Mouse (Mus musculus) lung, embryonic 14.5 days (tissue): ENCODE results near the gene Ccl22. TPM values are rescaled to one million over a fixed set of nuclear protein-coding genes. Genes with fewer than 3 reads are reported as not detected.

ENCODE experiments used
- ATAC-seq: fragments of 200-750 bp; cut with Nextera tagmentation; 2 replicates; pipeline ENCODE4 v1.8.0; 2017; ENCODE audit warnings: mild to moderate bottlenecking, moderate TSS enrichment, moderate library complexity; ENCODE audit not compliant: insufficient read depth
- DNase-seq: peaks from one replicate; pipeline ENCODE4 v3.0.0-alpha.2; 2015
- H3K27ac ChIP-seq: fragments of 300-500 bp; sonication (generic); 2 replicates; pipeline ENCODE4 v1.5.1; 2014; ENCODE audit warnings: low read depth, mild to moderate bottlenecking, moderate library complexity
- H3K27me3 ChIP-seq: fragments of 300-500 bp; sonication (generic); 2 replicates; pipeline ENCODE4 v1.6.1; 2014; ENCODE audit warnings: low read length, control low read depth; ENCODE audit not compliant: insufficient read depth
- H3K36me3 ChIP-seq: fragments of 300-500 bp; sonication (generic); 2 replicates; pipeline ENCODE4 v1.6.1; 2014; ENCODE audit warnings: control low read depth; ENCODE audit not compliant: insufficient read depth
- H3K4me1 ChIP-seq: fragments of 300-500 bp; sonication (generic); 2 replicates; pipeline ENCODE4 v1.6.1; 2014; ENCODE audit warnings: antibody characterized with exemption, control low read depth; ENCODE audit not compliant: insufficient read depth
- H3K4me2 ChIP-seq: fragments of 300-500 bp; sonication (generic); 2 replicates; pipeline ENCODE4 v1.6.1; 2014; ENCODE audit warnings: mild to moderate bottlenecking
- H3K4me3 ChIP-seq: fragments of 300-500 bp; sonication (generic); 2 replicates; pipeline ENCODE4 v1.5.1; 2014; ENCODE audit warnings: low read depth, low read length
- H3K9ac ChIP-seq: fragments of 300-500 bp; sonication (generic); 2 replicates; pipeline ENCODE4 v1.6.1; 2014
- H3K9me3 ChIP-seq: fragments of 300-500 bp; sonication (generic); 2 replicates; pipeline ENCODE4 v1.6.1; 2016; ENCODE audit warnings: low read depth, low read length, control low read depth
- CTCF ChIP-seq: IDR thresholded peaks from 2 replicates; pipeline ENCODE4 v1.5.1; 2016; ENCODE audit warnings: antibody characterized with exemption, low read depth
- WGBS: fragments of 180-500 bp; shearing (Covaris S2); extraction: QIAGEN DNeasy Blood & Tissue Kit; methylation state at CpG from one replicate; pipeline ENCODE4 v1.1.7; 2014; 5-methylcytosine and 5-hydroxymethylcytosine counted together
- polyA plus RNA-seq: library from polyadenylated mRNA; unstranded; fragments of >200 nt; fragmentation: Nextera tagmentation; extraction: Ambion mirVana; gene quantifications from 2 replicates; pipeline ENCODE4 v1.2.1, GENCODE M21; 2014

The Ccl22 gene
- polyA plus RNA-seq, 1 experiment from 2014 or later = not detected

- DNase-seq (peak; percentile 92), ATAC-seq (peak; percentile 84)
- WGBS = under 1% methylated on average over 35 of the region's 35 CpGs
- peak; percentile 96 for TF ChIP-seq CTCF
- H3K4me1 ChIP-seq = no peaks in the 10 kb centered on the region
- H3K27me3 ChIP-seq = no peaks in the 10 kb centered on the region
- peak overlapping the region; percentile 10 for H3K9ac ChIP-seq
- H3K36me3 ChIP-seq = no peaks in the 10 kb centered on the region
- H3K27ac ChIP-seq = peak overlapping the region; percentile 42; the same call in 1 of the 2 replicates
- peak overlapping the region; percentile 64 for H3K4me2 ChIP-seq
- H3K9me3 ChIP-seq = no peaks in the 10 kb centered on the region
- peak overlapping the region; percentile 51 for H3K4me3 ChIP-seq
Observed at GRCm38 (mm10) chr8:94702844-94703813, 42.3 kb upstream of the Ccl22 start.

- H3K36me3 ChIP-seq = no peaks in the 10 kb centered on the region
- peak; percentile 90 for ATAC-seq
- WGBS = under 1% methylated on average over 35 of the region's 35 CpGs
Observed at GRCm38 (mm10) chr8:94703972-94704668, 41.3 kb upstream of the Ccl22 start.

GRCm38 (mm10) chr8:94704669-94704984, 40.8 kb upstream of the Ccl22 start:
- WGBS = 16% methylated on average over 9 of the region's 9 CpGs
- peak overlapping the region; percentile 74 for H3K4me2 ChIP-seq
- no peaks in the 10 kb centered on the region for H3K36me3 ChIP-seq
- no peak for ATAC-seq
- peak overlapping the region; percentile 42 for H3K9ac ChIP-seq
- peak overlapping the region; percentile 51 for H3K4me3 ChIP-seq
- H3K4me1 ChIP-seq = no peaks in the 10 kb centered on the region
- TF ChIP-seq CTCF = no peak
- DNase-seq = no peak
- H3K27ac ChIP-seq = no peak overlapping the region
- H3K9me3 ChIP-seq = no peaks in the 10 kb centered on the region
- no peaks in the 10 kb centered on the region for H3K27me3 ChIP-seq

More at GRCm38 (mm10) chr8:94703972-94704668, 41.3 kb upstream of the Ccl22 start:
- no peak overlapping the region for H3K27ac ChIP-seq
- peak; percentile 100 for DNase-seq
- peak; percentile 90 for TF ChIP-seq CTCF
- peak overlapping the region; percentile 42 for H3K9ac ChIP-seq
- H3K27me3 ChIP-seq = no peaks in the 10 kb centered on the region
- H3K4me2 ChIP-seq = peak overlapping the region; percentile 74
- H3K4me1 ChIP-seq = no peaks in the 10 kb centered on the region
- H3K4me3 ChIP-seq = peak overlapping the region; percentile 51
- H3K9me3 ChIP-seq = no peaks in the 10 kb centered on the region

- no peak overlapping the region for H3K9ac ChIP-seq
- H3K4me3 ChIP-seq = no peak overlapping the region
- ATAC-seq (no peak), DNase-seq (no peak)
- no peaks in the 10 kb centered on the region for H3K4me1 ChIP-seq
- WGBS = 74% methylated on average over 10 of the region's 10 CpGs
- no peak for TF ChIP-seq CTCF
- no peak overlapping the region for H3K4me2 ChIP-seq
- H3K36me3 ChIP-seq = no peaks in the 10 kb centered on the region
- H3K27ac ChIP-seq = no peak overlapping the region
- H3K27me3 ChIP-seq = no peaks in the 10 kb centered on the region
- no peaks in the 10 kb centered on the region for H3K9me3 ChIP-seq
Observed at GRCm38 (mm10) chr8:94705581-94706245, 39.7 kb upstream of the Ccl22 start.

- no peak overlapping the region for H3K27ac ChIP-seq
- 66% methylated on average over 9 of the region's 9 CpGs for WGBS
- no peak for TF ChIP-seq CTCF
Observed at GRCm38 (mm10) chr8:94706732-94707395, 38.5 kb upstream of the Ccl22 start.

GRCm38 (mm10) chr8:94710336-94710735, 35.1 kb upstream of the Ccl22 start:
- no peaks in the 10 kb centered on the region for H3K27me3 ChIP-seq
- ATAC-seq (no peak), DNase-seq (no peak)
- no peak overlapping the region for H3K4me3 ChIP-seq
- H3K4me2 ChIP-seq = no peak overlapping the region
- H3K9ac ChIP-seq = no peak overlapping the region
- no peak for TF ChIP-seq CTCF
- WGBS = 60% methylated on average over 8 of the region's 8 CpGs
- no peaks in the 10 kb centered on the region for H3K36me3 ChIP-seq
- H3K4me1 ChIP-seq = no peaks in the 10 kb centered on the region
- H3K27ac ChIP-seq = no peak overlapping the region
- H3K9me3 ChIP-seq = no peaks in the 10 kb centered on the region

More at GRCm38 (mm10) chr8:94706732-94707395, 38.5 kb upstream of the Ccl22 start:
- Histone ChIP-seq H3K9ac (no peak overlapping the region), H3K27me3 (no peaks in the 10 kb centered on the region), H3K4me3 (no peak overlapping the region), H3K36me3 (no peaks in the 10 kb centered on the region), H3K4me1 (no peaks in the 10 kb centered on the region), H3K4me2 (no peak overlapping the region), H3K9me3 (no peaks in the 10 kb centered on the region)
- ATAC-seq = no peak
- no peak for DNase-seq
